Mouse (Mus musculus) small intestine, adult 2 months (tissue): Measurements from ENCODE around the gene Bhlhe23.

ENCODE experiments used
- CTCF ChIP-seq: fragments of 200-500 bp; IDR thresholded peaks from 2 replicates; pipeline ENCODE4 v1.5.1; 2012; ENCODE audit warnings: low read depth, mild to moderate bottlenecking, control low read depth, inconsistent platforms, low read length, moderate library complexity, mixed read lengths; ENCODE audit not compliant: insufficient replicate concordance, insufficient read length; ENCODE audit errors: extremely low read depth
- POLR2A ChIP-seq: fragments of 200-500 bp; IDR thresholded peaks from 2 replicates; pipeline ENCODE4 v1.6.1; 2012; ENCODE audit warnings: low read depth, mild to moderate bottlenecking, control low read depth, inconsistent platforms, low read length, moderate library complexity

DNA sequence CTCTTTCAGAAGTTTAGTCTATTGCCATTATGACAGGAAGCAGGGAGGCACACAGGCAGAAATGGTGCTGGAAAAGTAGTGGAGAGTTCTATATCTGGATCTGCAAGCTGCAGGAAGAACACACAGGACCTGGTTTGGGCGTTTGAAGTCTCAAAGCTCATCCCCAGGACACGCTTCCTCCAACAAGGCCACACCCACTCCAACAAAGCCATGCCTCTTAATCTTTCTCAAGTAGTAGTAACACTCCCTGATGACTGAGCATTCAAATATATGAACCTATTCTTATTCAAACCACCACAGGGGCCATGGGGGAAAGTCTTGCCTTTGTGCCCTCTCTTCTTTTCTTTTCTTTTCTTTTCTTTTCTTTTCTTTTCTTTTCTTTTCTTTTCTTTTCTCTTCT is 3.6 kb upstream of the Bhlhe23 start:
- TF ChIP-seq CTCF (no peak), POLR2A (no peak)
